Mouse (Mus musculus) macrophage (primary cell): ENCODE measurements around the gene Gsto2. TPM values are rescaled to one million over a fixed set of nuclear protein-coding genes. Genes with fewer than 3 reads are reported as not detected.

Source experiments
- H3K27ac ChIP-seq: fragments of 350-480 bp; formaldehyde crosslinking; 2 replicates; pipeline ENCODE4 v1.9.0; 2021
- H3K36me3 ChIP-seq: fragments of 350-480 bp; formaldehyde crosslinking; 2 replicates; pipeline ENCODE4 v1.9.0; 2021; ENCODE audit errors: inconsistent target
- H3K4me3 ChIP-seq: fragments of 350-480 bp; formaldehyde crosslinking; 2 replicates; pipeline ENCODE4 v1.9.0; 2021; ENCODE audit errors: inconsistent target
- H3K79me2 ChIP-seq: fragments of 350-480 bp; formaldehyde crosslinking; 2 replicates; pipeline ENCODE4 v1.9.0; 2021; ENCODE audit errors: inconsistent target
- WGBS: methylation state at CpG from one replicate; pipeline ENCODE4 v1.1.7; 2026; ENCODE audit warnings: inconsistent platforms; ENCODE audit not compliant: missing documents; 5-methylcytosine and 5-hydroxymethylcytosine counted together
- polyA plus RNA-seq: library from polyadenylated mRNA; stranded (reverse); fragments of 250-400 nt; gene quantifications from 3 replicates; pipeline ENCODE4 v1.2.4, GENCODE M21; 2018; ENCODE audit warnings: inconsistent platforms

Gsto2 gene
- polyA plus RNA-seq, 1 experiment from 2014 or later: 0.10 TPM

DNA sequence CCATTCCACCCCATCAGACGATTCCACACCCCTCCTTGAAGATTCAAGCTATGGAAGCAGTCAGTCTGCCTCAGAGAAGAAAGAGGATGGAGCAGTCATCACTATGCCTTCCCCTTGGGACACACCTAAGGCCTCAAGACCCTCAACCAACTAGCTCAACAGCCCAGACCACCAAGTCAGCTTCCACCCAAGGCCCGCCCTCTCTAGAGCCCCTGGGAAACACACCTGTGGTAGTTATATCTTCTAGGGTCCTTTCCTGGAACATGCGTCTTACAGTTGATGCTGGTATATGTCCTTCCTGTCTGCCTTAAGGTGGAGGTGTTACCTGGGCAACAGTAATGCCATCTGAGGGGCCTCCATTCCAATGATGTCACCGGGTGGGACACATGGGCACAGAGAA lies 48.9 kb downstream of the Gsto2 start:
- Histone ChIP-seq H3K27ac (no peak overlapping the region), H3K4me3 (no peak overlapping the region), H3K79me2 (peaks cover 95% of the 10 kb centered on the region), H3K36me3 (no peaks in the 10 kb centered on the region)
- WGBS: 96% methylated on average over 4 of the region's 4 CpGs

GRCm38 (mm10) chr19:47915251-47915650 lies 49.9 kb downstream of the Gsto2 start:
- 73% methylated on average over 4 of the region's 4 CpGs for WGBS
- H3K4me3 ChIP-seq: no peak overlapping the region
- H3K36me3 ChIP-seq: no peaks in the 10 kb centered on the region
- H3K27ac ChIP-seq: no peak overlapping the region
- H3K79me2 ChIP-seq: peaks cover 87% of the 10 kb centered on the region

- H3K79me2 ChIP-seq: peaks cover 66% of the 10 kb centered on the region
- no peak overlapping the region for H3K27ac ChIP-seq
- WGBS: 75% methylated on average over 4 of the region's 4 CpGs
- no peaks in the 10 kb centered on the region for H3K36me3 ChIP-seq
- H3K4me3 ChIP-seq: no peak overlapping the region
Observed at GRCm38 (mm10) chr19:47917396-47917795, 52.1 kb downstream of the Gsto2 start.

GRCm38 (mm10) chr19:47918016-47918415 lies 52.7 kb downstream of the Gsto2 start:
- peak overlapping the region; percentile 94 for H3K4me3 ChIP-seq
- H3K27ac ChIP-seq: peak overlapping the region; percentile 93
- peaks cover 59% of the 10 kb centered on the region for H3K79me2 ChIP-seq
- no peaks in the 10 kb centered on the region for H3K36me3 ChIP-seq
- WGBS: 21% methylated on average over 9 of the region's 9 CpGs

DNA sequence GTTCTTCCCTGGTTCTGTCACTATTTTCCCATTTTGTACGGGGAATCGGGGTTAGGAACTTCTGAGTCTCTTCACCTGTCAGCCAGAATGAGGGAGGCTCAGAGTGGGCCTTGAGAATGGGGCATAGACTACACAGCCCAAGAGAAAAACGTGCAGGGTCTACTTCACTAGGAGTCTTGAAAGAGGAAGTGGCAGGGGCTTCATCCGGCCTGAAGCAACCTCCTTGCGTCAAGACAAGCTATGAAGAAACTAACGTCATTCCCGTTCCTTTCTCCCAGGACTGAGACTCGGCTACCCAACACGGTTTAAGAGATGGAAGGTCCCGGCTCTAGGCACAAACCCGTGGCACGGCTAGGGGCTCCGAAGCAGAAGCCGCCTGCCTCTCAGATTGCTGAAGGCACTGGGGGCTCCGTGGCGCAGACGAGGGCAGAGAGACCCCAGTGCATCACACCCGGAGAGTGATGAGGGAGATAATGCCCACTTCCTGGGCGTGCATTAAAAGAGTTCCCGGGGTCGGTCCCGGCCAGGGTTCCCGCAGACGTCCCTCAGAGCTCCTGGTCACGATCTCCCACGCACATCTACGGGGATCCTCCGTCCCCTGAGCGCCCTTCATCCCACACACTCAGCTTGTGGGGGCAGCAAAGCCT lies 53.2 kb downstream of the Gsto2 start:
- H3K36me3 ChIP-seq: no peaks in the 10 kb centered on the region
- peak overlapping the region; percentile 94 for H3K4me3 ChIP-seq
- H3K79me2 ChIP-seq: peaks cover 54% of the 10 kb centered on the region
- WGBS: under 1% methylated on average over 29 of the region's 29 CpGs
- H3K27ac ChIP-seq: peak overlapping the region; percentile 93

- Histone ChIP-seq H3K27ac (peak within 1 kb of the TSS; percentile 93), H3K79me2 (peaks cover 46% of the 10 kb centered on the region), H3K36me3 (no peaks in the 10 kb centered on the region), H3K4me3 (peak within 1 kb of the TSS; percentile 94)
- under 1% methylated on average over 47 of the region's 48 CpGs for WGBS
Observed at GRCm38 (mm10) chr19:47919126-47919965, 54.0 kb downstream of the Gsto2 start, which contains the start of the genes Cfap43 and Itprip. Gene Cfap43, minus strand, starts transcription at chr19:47919287. Gene Itprip, minus strand, starts transcription at chr19:47919299.

- WGBS: under 1% methylated on average over 8 of the region's 8 CpGs
- H3K4me3 ChIP-seq: peak overlapping the region; percentile 94
- H3K27ac ChIP-seq: peak overlapping the region; percentile 93
- no peaks in the 10 kb centered on the region for H3K36me3 ChIP-seq
- peaks cover 40% of the 10 kb centered on the region for H3K79me2 ChIP-seq
Observed at GRCm38 (mm10) chr19:47919966-47920375, 54.6 kb downstream of the Gsto2 start.

DNA sequence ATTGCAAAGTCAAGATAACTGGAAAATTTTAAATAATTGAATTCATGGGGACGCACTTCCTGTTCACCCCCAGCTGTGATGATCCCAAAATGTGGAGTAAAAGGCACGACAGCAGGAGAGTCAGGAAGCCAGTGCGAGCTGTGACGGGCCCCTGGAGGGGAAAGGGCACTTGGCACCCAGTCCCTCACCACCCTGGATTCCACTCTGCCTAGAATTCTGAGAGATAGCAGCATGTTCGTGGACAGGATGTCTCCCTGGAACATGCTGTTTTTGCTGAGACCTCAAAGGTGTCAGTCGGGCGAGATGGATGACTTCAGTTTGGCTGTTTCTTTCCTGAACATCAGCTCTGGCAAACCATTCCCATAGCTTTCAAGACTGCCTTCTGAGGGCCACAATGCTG lies 60.5 kb downstream of the Gsto2 start:
- H3K27ac ChIP-seq: no peak overlapping the region
- no peak overlapping the region for H3K4me3 ChIP-seq
- H3K79me2 ChIP-seq: no peaks in the 10 kb centered on the region
- no peaks in the 10 kb centered on the region for H3K36me3 ChIP-seq
- WGBS: 91% methylated on average over 7 of the region's 7 CpGs

GRCm38 (mm10) chr19:47927032-47927431 lies 61.7 kb downstream of the Gsto2 start:
- H3K27ac ChIP-seq: no peak overlapping the region
- 100% methylated on average over 1 of the region's 2 CpGs for WGBS
- H3K36me3 ChIP-seq: no peaks in the 10 kb centered on the region
- H3K79me2 ChIP-seq: no peaks in the 10 kb centered on the region
- no peak overlapping the region for H3K4me3 ChIP-seq

- 94% methylated on average over 4 of the region's 4 CpGs for WGBS
- no peak overlapping the region for H3K27ac ChIP-seq
- H3K4me3 ChIP-seq: no peak overlapping the region
- H3K36me3 ChIP-seq: no peaks in the 10 kb centered on the region
- no peaks in the 10 kb centered on the region for H3K79me2 ChIP-seq
Observed at GRCm38 (mm10) chr19:47929043-47929442, 63.7 kb downstream of the Gsto2 start.

GRCm38 (mm10) chr19:47931982-47932638 lies 66.8 kb downstream of the Gsto2 start:
- 43% methylated on average over 7 of the region's 7 CpGs for WGBS
- Histone ChIP-seq H3K4me3 (no peak overlapping the region), H3K79me2 (no peaks in the 10 kb centered on the region), H3K36me3 (no peaks in the 10 kb centered on the region), H3K27ac (no peak overlapping the region)

DNA sequence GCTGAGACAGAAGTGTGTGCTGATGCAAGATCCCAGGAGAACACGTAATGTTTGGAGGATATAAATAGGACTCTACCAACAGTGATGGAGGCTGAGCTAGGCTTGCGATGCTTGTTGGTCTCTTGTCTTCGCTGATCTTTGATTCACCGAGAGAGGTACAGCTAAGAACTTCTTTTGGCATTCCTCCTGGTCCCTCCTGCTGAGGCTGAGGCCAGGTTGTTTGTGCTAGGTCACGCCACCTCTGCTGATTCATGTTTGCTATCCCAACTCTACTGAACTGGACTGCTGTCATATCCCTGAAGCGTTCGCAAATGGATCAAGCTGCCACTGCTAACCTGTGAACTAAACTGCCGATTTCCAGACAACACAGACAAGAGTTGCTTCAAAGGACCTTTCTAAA lies 68.8 kb downstream of the Gsto2 start:
- 88% methylated on average over 8 of the region's 8 CpGs for WGBS
- Histone ChIP-seq H3K4me3 (no peak overlapping the region), H3K79me2 (no peaks in the 10 kb centered on the region), H3K36me3 (no peaks in the 10 kb centered on the region), H3K27ac (no peak overlapping the region)

DNA sequence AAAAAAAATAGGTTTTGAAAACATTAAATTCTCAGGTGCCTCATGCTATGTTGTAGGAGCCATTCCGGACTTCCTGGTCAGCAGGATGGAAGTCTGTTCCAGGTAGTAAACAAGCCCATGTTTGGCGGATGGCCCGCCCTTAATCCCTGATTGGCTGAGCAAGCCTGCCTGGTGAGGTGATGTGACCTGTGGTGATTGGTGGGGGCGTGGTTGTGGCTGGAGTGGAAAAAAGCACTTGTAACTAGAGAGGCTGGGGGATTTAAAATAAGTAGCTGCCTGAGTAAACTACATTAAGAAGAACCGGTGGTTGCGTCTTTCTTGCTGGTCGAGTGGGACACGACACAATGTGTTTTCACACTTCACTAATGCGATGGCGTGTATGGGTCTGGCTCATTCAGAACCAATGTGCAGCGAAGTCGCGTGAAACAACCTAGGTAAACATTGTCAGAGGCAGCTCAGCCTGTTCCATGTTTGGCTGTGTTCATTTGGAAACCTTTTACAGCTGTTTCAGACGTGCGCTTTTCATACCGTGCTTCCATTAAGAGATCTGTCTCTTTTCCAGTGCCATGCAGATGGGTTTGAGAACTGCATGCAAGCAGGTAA lies 69.4 kb downstream of the Gsto2 start:
- WGBS: 90% methylated on average over 14 of the region's 16 CpGs
- Histone ChIP-seq H3K27ac (no peak overlapping the region), H3K4me3 (no peak overlapping the region), H3K36me3 (no peaks in the 10 kb centered on the region), H3K79me2 (no peaks in the 10 kb centered on the region)

- H3K36me3 ChIP-seq: no peaks in the 10 kb centered on the region
- 88% methylated on average over 6 of the region's 6 CpGs for WGBS
- H3K79me2 ChIP-seq: no peaks in the 10 kb centered on the region
Observed at GRCm38 (mm10) chr19:47935530-47935929, 70.2 kb downstream of the Gsto2 start.

More at GRCm38 (mm10) chr19:47935530-47935929, 70.2 kb downstream of the Gsto2 start:
- Histone ChIP-seq H3K27ac (no peak overlapping the region), H3K4me3 (no peak overlapping the region)
